Mouse (Mus musculus) erythroblast, embryonic 14.5 days (primary cell): ENCODE data around the gene Tmem255b.

Source experiments
- GATA1 ChIP-seq: IDR thresholded peaks from 2 replicates; pipeline ENCODE4 v1.6.1; 2012; ENCODE audit warnings: low read length, inconsistent platforms, mixed read lengths
- TAL1 ChIP-seq: IDR thresholded peaks from 3 replicates; pipeline ENCODE4 v1.6.1; 2012; ENCODE audit warnings: low read length, inconsistent platforms, mixed read lengths

DNA sequence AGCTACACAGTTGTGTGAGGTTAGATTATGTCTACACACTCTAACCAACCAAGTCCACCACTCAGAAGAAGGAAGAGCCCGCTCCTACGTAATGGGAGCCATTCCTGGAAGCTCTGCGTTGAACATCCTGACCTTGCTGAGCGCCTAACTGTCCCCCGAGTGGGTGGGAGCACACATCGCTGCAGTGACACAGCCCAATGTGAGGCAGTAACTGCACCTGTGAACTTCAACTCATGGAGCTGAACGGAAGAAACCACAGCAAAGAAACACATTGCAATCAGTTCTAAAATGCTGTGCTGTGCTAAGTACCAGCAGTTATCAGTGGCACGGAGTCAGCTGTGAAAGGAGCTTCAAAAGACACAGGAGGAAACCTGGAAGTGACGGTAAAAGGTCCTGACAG is 6.8 kb upstream of the Tmem255b start:
- TF ChIP-seq GATA1 (no peak), TAL1 (no peak)
